Mouse (Mus musculus): Measurements from ENCODE around the gene Marcksl1. TPM values are rescaled to one million over a fixed set of nuclear protein-coding genes. Genes with fewer than 3 reads are reported as not detected.
A peak's percentile ranks its signal among the peaks of the same experiment; 100 is the strongest.
"Not testable (repeated sequence)": the region's sequence is repeated elsewhere in the genome, so short reads cannot be mapped to it uniquely, and the experiment has no call there.

Marcksl1 gene
- total RNA-seq, 2 experiments from 2014 or later, result 13.6 to 23.8 TPM

- intact Hi-C loops (cut with DNase I), result no loop called here
- DNase-seq, result no peak
Measured at GRCm38 (mm10) chr4:129508834-129509600, 4.4 kb upstream of the Marcksl1 start.

GRCm38 (mm10) chr4:129509650-129510049 is 3.7 kb upstream of the Marcksl1 start:
- intact Hi-C loops (cut with DNase I), result loop anchor here (2.0 kb wide), 1 partner anchor 13 kb away; no protein-coding TSS in a partner anchor
- no peak for DNase-seq

- DNase-seq, result no peak
- intact Hi-C loops (cut with DNase I), result loop anchor here (2.0 kb wide), 1 partner anchor 14 kb away; no protein-coding TSS in a partner anchor
Measured at GRCm38 (mm10) chr4:129510723-129511412, 2.5 kb upstream of the Marcksl1 start.

GRCm38 (mm10) chr4:129511413-129512096 is 1.8 kb upstream of the Marcksl1 start:
- intact Hi-C loops (cut with DNase I), result loop anchor here (2.0 kb wide), 1 partner anchor 15 kb away; no protein-coding TSS in a partner anchor
- DNase-seq, result no peak

GRCm38 (mm10) chr4:129513891-129514290 is 510 bp downstream of the Marcksl1 start:
- no peak for DNase-seq
- intact Hi-C loops (cut with DNase I), result no loop called here

GRCm38 (mm10) chr4:129514300-129514898 is 1.0 kb downstream of the Marcksl1 start:
- peak; percentile 75 to 85 for DNase-seq

GRCm38 (mm10) chr4:129516925-129517324 is 3.5 kb downstream of the Marcksl1 start:
- no peak for DNase-seq
- intact Hi-C loops (cut with DNase I), result loop anchor here (2.0 kb wide), 1 partner anchor 24 kb away; no protein-coding TSS in a partner anchor

More at GRCm38 (mm10) chr4:129514300-129514898, 1.0 kb downstream of the Marcksl1 start:
- intact Hi-C loops (cut with DNase I), result no loop called here

- intact Hi-C loops (cut with DNase I), result no loop called here
- no peak for DNase-seq
Measured at GRCm38 (mm10) chr4:129518519-129518918, 5.1 kb downstream of the Marcksl1 start.

- DNase-seq, result no peak
- intact Hi-C loops (cut with DNase I), result no loop called here
Measured at GRCm38 (mm10) chr4:129525338-129525737, 12.0 kb downstream of the Marcksl1 start.

GRCm38 (mm10) chr4:129525889-129526288 is 12.5 kb downstream of the Marcksl1 start:
- DNase-seq, result no peak
- intact Hi-C loops (cut with DNase I), result no loop called here

- DNase-seq; intact Hi-C loops (cut with DNase I): not testable (repeated sequence)
Measured at GRCm38 (mm10) chr4:129528901-129529300, 15.5 kb downstream of the Marcksl1 start.

- DNase-seq, result peak; percentile 17 to 35
- intact Hi-C loops (cut with DNase I), result loop anchor here (2.0 kb wide), 1 partner anchor 23 kb away; no protein-coding TSS in a partner anchor
Measured at GRCm38 (mm10) chr4:129540012-129540411, 26.6 kb downstream of the Marcksl1 start.

GRCm38 (mm10) chr4:129541868-129542591 is 28.6 kb downstream of the Marcksl1 start:
- DNase-seq, result no peak
- intact Hi-C loops (cut with DNase I), result loop anchor here (2.0 kb wide), 1 partner anchor 25 kb away; no protein-coding TSS in a partner anchor

- intact Hi-C loops (cut with DNase I), result no loop called here
- peak; percentile 98 to 99 for DNase-seq
Measured at GRCm38 (mm10) chr4:129542592-129543141, 29.3 kb downstream of the Marcksl1 start, which contains the start of gene Hdac1. Gene Hdac1, minus strand, starts transcription at chr4:129542713.

GRCm38 (mm10) chr4:129544106-129544505 is 30.7 kb downstream of the Marcksl1 start:
- intact Hi-C loops (cut with DNase I), result no loop called here

GRCm38 (mm10) chr4:129547631-129548030 is 34.2 kb downstream of the Marcksl1 start:
- DNase-seq, result not testable (repeated sequence)
- intact Hi-C loops (cut with DNase I), result loop anchor here (5.0 kb wide), 1 partner anchor 60 kb away; no protein-coding TSS in a partner anchor

More at GRCm38 (mm10) chr4:129544106-129544505, 30.7 kb downstream of the Marcksl1 start:
- no peak for DNase-seq

- intact Hi-C loops (cut with DNase I), result loop anchor here (5.0 kb wide), 1 partner anchor 58 kb away; no protein-coding TSS in a partner anchor
- DNase-seq, result peak in 1 of 2 experiments; percentile 31
Measured at GRCm38 (mm10) chr4:129549306-129549705, 35.9 kb downstream of the Marcksl1 start.

GRCm38 (mm10) chr4:129550295-129550694 is 36.9 kb downstream of the Marcksl1 start:
- intact Hi-C loops (cut with DNase I), result no loop called here
- DNase-seq, result no peak

- intact Hi-C loops (cut with DNase I); DNase-seq: not testable (repeated sequence)
Measured at GRCm38 (mm10) chr4:129554512-129554911, 41.1 kb downstream of the Marcksl1 start.

Data from heart, postnatal 14 days (tissue).